Mouse (Mus musculus) granulocyte monocyte progenitor cell, adult 5-6 weeks (primary cell): ENCODE results near the gene Iglon5. TPM values are rescaled to one million over a fixed set of nuclear protein-coding genes. Genes with fewer than 3 reads are reported as not detected.

Source experiments
- ATAC-seq: replicated peaks from 2 replicates; pipeline ENCODE4 v1.8.0; 2016; ENCODE audit warnings: mild to moderate bottlenecking, moderate TSS enrichment, inconsistent platforms; ENCODE audit not compliant: poor library complexity, severe bottlenecking
- total RNA-seq, 2 experiments: library from RNA; stranded (forward) in 1 of 2; stranded (reverse) in 1 of 2; fragments of 200-712, 200-1000 nt in 1 of 2; fragments of >200 nt in 1 of 2; fragmentation: Nextera tagmentation in 1 of 2; gene quantifications; 2 replicates each; pipeline ENCODE4 v1.2.3; 2014 to 2017

Iglon5 gene
- total RNA-seq (2014; fragmentation: Nextera tagmentation) (not detected in 2 replicates), total RNA-seq (2017) (not detected in 2 replicates)

DNA sequence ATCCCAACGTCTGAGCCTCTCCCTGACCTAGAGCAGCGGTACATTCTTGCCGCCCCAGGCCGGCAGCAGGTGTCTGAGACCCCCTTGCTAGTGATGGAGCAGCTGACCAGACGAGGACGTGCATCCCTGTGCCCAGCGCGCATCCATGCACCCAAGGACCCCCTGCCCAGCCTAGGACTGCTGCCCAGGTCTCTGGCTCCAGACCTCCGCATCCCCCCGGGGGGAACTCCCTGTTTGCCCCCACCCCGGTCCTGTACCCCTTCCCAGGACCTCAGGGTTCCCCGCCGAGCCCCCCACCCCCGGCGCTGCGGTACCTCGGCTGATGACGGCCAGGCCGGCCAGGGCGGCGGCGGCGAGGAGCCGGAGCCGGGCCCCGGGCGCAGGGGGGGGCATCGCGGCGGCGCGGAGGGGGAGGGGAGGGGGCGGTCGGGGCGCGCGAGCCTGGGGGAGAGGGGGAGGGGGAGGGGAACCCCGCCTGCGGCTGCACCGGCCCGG lies at the start of gene Iglon5:
Iglon5 (minus strand) TSS at position 445 of the 495 bp plus-strand sequence.
- ATAC-seq: no peak

DNA sequence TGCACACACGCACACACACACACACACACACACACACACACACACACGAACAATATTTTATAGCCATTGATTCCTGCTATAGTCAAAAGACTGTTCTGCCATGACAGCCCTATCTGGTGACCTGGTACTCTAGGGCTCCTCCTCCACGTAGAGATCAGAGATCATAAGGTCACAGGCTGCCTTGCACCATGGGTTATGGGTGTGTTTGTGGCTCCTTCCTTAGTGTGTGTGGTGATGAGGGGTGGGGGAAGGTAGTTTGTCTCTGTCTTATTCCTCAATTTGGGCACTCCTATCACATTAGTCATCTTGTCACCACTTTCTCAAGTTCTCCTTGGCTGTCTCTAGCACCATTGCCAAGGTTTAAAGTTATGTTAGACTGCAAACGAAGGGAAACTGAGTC lies 48.6 kb upstream of the Iglon5 start:
- peak; percentile 72 for ATAC-seq

DNA sequence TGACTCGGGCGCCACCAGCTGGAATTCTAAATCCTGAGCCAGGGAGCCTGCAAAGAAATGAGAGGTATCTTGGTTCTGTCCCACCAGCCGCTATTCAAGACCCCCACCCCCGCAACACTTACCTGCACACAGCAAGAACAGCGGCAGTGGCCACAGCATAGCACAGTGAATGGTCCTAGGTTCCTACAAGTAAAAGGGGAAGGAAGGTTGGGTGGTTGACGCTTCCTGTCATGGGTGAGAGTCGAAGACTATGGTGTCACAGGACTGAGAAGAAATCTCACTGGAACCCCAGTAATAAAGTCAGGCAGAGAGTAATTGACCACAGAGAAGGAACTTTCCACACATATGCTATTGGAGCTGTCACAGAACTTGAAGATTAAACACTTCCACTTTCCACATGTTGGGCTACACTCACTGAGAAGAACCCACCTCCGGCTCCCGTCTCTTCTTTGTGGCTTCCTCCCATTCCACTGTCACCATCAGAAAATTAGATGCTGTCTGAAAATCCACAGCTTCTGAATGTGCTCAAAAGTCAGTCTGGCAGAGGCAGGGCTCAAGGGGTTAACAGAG lies 43.1 kb upstream of the Iglon5 start:
- ATAC-seq: peak; percentile 78

DNA sequence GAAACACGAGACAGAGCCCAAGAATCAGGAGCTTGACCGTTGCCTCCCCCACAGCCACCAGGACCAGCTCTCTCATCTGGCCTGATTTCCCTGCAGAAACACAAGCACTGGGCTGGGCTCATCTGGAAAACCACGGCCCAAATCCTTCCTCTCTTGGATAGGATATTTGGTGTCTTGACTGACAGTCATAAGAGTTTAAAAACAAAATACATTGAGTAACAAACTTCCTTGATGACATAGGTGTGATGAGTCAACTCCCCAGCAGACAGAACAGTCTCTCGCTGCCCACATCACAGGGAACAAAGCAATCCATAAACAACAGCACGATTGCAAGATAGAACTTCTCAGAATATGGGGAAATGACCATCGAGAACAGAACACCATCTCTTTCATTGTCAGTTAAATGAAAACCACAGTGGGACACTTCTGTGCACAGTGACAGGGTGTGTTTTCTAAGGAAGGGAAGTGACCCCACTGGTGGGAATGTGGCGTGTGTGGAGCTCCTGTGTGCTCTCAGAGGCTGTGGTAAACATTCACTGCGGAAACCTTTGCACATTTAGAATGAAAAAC lies 40.4 kb upstream of the Iglon5 start:
- peak; percentile 73 for ATAC-seq

DNA sequence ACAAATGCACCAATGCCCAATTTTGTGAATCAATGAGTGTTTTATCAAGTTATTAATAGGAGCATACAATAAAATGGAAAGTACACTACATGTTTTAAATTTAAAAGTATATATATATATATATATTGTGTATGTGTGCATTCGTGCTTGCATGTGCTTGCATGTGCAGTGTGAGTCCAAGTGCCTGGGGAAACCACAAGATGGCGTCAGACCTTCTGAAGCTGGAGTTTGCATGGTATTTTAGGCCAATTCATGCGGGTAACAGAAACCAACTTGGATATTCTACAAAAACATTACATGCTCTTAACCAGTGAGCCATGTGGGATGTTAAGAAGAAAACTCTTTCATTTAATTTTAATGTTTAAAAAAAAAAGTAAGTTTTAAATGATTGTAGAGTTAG lies 35.4 kb upstream of the Iglon5 start:
- ATAC-seq: peak; percentile 47; the same call in 1 of the 2 replicates

DNA sequence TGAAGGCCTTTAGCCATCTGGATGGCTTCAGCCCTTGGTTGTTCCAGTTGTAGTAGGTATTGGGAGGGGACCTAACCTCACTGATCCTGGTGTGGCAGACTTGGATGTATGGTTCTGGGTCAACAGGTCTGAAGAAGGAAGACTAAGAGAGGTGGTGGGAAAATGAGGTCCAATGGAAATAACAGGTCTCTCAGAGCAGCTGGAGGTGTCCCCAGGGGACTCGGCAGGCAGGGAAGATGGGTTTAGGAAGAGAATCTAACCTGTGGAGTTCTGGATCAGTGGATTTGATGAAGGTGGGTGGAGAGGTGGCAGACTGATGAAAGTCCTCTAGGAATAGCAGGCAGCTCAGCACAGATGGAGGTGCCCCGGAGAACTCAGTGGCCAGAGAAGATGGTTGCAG lies 32.9 kb upstream of the Iglon5 start:
- no peak for ATAC-seq

DNA sequence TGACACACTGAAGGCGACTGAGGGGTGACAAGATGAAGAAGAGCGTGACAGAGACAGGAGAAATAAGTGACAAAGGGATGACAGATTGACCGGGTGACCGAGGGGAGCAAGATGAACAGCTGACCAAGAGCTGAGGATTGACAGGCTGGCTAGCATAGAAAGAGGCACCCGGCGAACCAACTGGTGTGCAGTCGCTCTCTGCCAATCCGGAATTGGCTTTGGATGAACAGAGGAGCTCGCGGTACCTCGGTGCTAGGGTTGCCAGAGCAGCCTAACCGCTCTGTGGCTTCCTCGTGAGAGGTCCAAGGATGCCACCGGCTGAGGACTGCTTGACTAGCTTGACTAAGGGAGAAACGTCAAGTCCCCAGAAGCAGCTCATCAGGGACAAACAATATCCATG lies 28.5 kb upstream of the Iglon5 start:
- no peak for ATAC-seq

DNA sequence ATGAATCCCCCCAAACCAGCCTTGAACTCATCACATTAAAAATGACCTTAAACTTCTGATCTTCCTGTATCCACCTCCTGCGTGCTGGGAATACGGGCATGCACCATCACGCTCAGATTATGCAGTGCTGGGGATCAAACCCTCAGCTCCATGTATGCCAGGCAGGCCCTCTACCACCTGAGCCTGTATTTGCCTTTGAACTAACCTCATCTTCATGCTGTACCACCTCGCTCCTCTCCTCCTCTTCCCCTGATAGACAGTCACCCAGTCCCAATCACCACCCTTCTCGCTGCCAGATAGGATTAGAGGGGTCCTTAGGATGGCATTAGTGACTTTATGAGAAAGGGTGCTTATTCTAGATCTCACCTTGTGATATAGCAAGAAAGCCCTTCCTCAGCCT lies 25.2 kb upstream of the Iglon5 start:
- ATAC-seq: no peak

DNA sequence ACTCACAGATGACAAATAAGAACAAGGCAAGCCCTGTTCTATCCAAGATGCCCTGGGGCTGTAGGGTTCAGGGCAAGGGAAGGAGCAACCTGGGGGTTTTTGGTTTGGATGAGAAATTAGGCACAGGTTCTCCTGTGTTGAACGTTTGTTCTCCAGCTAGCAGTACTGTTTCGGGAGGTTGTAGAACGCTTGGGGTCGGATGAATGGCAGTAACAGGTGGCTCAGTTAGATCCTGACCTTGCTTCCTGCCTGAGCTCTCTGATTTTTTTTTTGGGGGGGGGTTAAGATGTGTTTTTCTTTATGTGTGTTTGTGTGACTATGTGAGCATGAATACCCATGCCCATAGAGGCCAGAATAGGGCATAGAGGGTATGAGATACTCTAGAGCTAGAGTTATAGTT lies 22.6 kb upstream of the Iglon5 start:
- ATAC-seq: no peak

DNA sequence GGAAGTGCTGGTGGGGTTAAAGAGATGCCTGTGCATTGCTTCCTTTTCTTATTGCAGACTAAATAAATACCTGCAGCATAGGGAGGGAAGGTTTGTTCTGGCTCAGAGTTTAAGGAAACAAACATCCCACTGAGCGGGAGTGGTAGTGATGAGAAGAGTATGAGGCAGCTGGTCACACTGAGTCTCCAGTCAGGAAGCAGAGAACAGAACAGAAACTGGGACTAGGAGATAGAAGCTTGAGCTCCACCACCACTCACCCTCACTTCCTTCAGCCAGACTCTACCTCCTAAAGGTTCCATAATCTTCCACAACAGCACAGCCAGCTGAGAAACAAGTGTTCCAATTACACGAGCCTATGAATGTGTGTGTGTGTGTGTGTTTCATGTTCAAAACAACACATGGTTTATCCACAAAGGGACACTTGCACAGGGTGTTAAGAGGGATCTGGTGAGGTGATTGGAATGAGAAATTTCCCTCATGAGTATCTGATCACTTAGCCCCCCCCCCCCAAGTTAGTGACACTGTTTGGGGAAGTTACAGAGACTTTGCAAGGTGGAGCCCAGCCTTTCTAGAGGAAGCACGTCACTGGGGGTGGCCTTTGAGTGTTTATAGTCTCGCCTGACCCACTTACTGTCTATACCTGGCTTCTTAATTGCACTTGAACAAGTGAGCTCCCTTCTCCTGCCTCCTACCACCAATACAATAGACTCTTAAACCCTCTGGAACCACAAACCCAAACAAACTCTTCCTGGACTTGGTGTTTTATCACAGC lies 22.0 kb upstream of the Iglon5 start:
- peak; percentile 78 for ATAC-seq

DNA sequence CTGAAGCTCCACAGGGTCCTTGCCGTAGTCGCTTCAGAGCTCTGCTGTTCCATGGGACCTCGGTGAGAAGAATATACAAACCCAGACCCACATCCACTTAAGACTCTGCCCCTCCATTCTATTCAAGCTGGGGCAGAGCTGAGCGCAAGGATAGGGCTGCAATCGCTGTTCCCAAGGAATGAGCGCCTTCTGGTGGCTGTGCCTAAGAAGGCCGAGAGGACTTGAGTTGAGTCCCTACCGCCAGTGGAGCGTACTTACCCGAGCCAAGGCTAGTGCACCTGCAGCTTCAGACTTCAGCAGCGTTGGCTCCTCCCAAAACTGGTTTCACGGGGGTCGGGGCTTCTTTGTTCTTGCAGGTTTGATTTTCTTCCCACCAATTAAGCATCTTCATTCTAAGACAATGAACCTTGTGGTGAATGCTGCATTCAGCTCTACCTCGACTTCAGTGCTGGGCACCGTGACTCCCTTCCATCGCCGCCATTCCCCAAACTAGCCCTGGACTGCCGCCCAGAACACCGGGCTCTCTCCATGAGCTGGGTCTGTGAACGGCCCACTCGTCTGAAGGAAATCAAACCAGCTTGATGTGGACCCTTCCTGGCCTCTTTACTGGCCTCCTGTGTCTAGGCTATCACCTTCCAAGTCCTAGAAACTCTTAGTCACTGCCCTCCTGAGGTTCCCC lies 5.6 kb upstream of the Iglon5 start:
- ATAC-seq: peak; percentile 86

DNA sequence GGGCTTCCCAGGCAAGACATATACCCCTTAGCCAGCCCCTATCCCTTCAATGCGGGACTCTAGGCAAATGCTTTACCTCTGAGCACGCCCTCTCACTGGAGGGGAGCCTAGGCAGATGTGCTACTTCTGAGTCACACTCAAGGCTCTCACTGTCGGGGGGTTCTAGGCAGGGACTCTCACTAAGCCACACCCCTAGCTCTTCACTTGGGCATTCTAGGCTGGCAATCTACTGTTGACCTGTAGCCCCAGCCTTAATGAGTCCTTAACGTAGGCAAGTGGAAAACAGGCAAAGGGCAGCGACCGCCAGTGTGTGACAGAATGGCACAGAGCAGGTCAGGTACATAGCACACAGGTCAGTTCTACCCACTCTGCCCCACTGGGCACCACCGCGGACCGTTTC lies 986 bp upstream of the Iglon5 start:
- no peak for ATAC-seq

DNA sequence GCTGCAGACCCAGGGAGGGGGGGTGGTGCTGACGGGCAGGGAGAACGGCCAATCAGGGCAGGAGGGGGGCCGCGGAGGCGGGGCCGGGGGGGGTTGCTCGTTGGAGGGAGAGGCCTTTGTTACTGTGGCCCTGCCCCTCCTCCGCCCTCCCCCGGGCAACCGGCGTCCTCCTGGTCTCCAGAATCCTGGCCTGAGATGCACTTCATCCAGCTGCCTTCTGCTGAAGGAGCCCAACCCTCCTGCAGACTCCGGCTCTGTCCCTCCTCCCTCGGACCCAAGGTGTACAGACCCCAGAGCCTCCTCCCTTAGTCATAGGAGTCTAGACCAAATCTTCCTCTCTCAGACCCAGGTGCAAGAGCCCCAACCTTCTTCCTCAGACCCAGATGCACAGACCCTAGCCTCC lies 308 bp upstream of the Iglon5 start:
- no peak for ATAC-seq

DNA sequence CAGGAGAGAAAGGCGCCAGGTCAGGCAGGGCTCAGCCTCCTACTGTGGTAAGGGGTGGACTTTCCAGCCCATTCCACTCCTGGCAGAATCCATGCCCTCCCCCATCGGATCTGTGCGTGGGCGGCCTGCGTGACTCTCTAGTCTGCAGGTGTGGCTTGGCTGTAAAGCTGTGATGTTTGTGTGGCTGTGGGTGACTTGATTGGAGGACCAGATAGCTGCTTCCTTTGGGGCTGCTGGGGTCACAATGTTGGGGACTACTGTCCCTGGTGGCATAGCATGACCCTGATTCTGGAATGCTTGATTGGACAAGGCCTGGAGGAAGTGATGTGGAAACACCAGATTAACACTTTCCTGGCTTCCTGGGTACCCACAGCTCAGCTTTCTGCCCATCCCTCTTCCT lies 1.2 kb downstream of the Iglon5 start:
- no peak for ATAC-seq

DNA sequence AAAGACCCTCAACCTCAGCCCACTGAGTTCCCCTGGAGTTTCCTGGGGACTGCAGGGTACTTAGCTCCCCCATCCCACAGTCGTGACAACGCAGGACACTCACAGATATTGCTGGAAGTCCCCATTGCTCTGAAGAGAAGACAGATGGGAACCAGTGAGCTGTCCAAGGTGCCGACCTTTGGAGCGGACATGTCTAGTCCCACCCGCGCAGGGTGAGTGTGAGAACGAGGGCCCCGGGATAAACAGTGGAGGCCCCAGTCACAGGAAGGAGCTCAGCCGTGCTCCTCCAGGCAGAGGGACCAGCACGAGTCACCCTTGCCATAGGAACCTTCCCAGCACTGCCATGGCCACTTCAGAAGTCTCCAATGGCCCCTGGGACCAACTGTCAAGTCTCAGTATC lies 6.6 kb downstream of the Iglon5 start:
- peak; percentile 68 for ATAC-seq

DNA sequence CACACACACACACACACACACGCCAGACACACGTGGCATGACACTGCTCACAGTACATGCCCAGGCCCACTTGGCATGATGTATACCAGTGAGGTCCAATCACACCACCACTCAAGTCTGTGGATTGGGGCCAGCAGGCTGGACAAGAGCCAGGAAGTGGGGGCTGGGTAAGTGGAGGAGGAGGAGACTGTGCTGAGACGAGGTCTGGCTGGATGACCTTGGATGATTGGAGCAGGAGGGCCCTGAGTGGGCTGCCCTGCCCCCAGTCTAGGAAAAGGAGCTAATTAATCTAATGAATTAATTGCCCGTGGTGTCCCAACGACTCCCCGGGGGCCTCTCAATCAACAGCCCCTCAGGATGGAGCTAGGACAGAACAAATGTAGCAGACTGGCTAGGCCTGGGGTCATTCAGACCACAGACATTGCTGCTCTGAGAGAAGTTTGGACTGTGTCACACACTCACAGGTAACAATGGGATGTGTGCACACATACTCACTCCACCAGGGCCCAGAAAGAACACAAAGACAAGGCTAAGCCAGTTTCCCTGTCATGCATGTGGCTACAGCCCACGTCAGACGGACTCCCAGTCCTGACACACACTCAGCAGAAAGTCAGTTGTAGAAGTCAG lies 7.7 kb downstream of the Iglon5 start:
- ATAC-seq: no peak

DNA sequence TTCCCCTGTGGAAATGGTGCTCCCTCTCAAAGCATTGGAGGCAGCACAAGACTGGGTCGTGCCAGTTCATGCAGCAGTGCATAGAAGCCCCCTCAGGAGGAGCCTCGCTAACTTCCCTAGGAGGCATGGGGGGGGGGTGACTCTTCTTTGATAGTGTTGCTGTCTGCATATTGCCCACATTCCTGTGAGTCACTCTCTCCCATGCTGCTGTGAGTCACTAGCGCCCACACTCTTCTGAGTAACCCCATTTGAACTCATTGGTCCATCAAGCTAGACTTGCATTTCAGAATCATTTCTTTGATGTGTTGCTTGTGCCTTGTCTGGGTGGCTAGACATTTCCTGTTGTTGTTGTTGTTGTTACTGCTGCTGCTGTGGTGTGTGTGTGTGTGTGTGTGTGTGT lies 8.7 kb downstream of the Iglon5 start:
- no peak for ATAC-seq

DNA sequence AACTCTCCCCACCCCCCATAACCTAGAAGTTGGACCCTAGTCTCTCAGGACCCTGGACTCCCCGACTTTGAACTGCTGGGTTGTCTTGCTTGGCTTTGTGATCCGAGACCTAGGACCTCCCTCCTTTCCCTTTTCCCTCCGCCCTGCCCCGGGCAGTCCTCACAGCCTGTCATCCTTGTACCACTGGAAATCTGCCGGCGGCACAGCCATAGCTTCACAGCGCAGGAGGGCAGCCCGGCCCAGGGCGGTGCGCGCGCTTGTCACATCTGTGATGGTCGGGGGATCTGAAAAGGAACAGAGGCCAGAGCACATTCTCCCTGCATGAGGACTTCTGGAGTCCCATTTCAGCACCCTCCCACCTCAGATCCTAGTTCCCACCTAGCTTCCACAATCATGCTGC lies 13.5 kb downstream of the Iglon5 start:
- no peak for ATAC-seq

DNA sequence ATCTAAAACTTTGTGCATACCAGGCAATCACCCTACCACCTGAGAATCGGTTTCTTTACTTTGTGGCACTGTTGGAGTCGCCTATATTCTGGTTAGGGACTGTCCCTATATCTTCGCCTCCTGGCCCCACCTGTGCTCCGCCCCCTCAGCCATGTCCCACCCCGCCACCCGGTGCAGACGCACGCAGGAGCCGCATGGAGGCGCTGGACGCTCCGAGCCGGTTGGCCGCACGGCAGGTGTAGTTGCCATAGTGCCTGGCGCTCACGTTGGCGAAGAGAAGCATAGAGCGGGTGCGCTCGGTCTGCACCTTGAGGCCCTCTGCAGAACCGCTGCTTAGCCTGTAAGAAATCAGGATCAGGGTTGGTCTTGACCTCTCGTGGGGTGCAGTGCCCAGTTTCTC lies 14.2 kb downstream of the Iglon5 start:
- peak; percentile 54 for ATAC-seq

DNA sequence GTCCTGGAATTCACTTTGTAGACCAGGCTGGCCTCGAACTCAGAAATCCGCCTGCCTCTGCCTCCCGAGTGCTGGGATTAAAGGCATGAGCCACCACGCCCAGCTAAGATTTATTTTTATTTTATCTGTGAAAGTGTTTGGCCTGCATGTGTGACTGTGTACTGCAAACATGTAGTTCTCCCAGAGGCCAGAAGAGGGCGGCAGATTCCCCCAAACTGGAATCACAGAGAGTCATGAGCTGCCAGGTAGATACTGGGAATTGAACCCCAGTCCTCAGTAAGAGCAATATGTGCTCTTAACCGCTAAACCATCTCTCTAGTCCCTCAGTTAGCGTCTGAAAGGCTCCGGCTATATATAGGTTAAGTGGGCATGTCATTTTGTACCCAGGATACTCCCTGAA lies 19.5 kb downstream of the Iglon5 start:
- no peak for ATAC-seq
